Mouse (Mus musculus) right cerebral cortex, postnatal 10 days (tissue): ENCODE measurements around the gene Prkacb.

Experiments
- DNase-seq, 2 experiments: peaks; one replicate each; pipeline ENCODE4 v3.0.0; 2021; ENCODE audit warnings: low spot score in 2 of 2

Gene Prkacb

DNA sequence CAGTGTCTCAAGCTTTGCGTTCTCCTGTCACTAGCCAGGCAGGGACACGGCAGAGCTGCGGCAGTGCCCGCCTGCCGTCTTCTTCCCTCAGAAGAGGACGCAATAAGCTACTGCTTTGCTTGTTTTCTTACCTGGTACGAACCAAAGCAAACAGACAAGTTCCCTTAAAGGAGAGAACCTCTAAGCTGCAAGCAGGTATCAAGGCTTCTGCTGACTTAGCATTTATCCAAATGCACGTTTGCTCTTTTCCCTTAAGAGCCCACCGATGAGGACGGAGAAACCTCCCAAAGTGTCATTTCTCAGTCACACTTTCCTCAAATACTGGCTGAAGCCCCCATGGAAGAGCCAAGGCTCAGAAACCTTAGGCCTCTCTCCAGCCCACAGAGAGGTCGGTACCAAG is 81.3 kb downstream of the Prkacb start:
- no peak for DNase-seq

DNA sequence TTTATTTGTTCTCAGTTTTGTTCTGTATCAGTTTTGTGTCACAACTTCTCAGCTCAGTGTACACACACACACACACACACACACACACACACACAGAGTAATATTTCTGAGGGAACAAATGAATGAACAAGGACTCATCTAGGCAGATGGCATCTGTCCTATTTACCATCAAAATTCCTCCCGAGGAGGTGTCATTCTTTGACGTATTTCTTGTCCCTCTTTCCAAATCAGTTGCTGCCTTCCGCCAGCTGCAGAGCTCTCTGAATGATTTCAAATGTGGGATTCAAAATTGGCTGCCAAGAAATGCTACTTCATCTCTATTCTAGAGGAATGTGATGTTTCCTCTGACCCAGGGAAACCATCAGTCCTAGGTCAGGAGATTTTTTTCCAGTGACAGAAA is 89.8 kb downstream of the Prkacb start:
- peak in 1 of 2 experiments; percentile 57 for DNase-seq

DNA sequence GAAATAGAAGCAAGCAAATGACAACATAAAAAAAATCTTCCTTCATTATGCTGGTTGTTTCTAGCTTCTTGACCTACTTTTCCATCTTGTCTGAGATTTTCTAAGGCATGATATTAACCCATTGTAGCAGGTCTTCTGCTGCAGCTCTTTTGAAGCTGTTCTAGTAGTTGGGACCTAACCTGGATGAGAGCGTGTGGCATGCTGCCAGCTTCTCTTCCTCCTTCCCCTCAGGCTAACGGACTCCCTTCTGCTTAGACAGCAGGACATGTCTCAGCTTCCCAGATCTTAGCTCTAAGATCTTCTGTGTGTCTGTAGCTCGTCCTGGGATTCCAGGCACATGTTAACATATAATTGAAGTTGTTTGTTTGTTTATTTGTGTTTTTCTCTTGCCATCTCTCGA is 93.1 kb downstream of the Prkacb start:
- DNase-seq: peak in 1 of 2 experiments; percentile 56

DNA sequence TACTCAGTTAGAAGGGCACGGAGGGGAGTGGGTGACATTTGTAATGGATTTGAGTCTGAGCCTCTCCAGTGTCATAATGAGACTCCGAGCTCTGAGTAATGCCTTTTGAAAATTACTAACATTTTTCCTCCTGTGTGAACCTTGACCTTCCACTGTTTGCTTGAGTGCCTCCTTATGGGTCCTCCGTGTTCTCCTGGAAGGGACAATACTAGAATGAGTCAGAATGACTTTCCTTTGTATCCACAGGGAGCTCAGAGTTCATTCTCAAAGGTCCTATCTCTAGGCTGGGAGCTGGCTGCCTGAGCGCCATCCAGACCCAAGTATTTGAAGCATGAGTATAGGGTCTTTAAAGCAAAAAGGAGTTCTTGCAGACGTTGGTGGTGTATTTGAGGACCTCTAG is 94.5 kb downstream of the Prkacb start:
- no peak for DNase-seq

DNA sequence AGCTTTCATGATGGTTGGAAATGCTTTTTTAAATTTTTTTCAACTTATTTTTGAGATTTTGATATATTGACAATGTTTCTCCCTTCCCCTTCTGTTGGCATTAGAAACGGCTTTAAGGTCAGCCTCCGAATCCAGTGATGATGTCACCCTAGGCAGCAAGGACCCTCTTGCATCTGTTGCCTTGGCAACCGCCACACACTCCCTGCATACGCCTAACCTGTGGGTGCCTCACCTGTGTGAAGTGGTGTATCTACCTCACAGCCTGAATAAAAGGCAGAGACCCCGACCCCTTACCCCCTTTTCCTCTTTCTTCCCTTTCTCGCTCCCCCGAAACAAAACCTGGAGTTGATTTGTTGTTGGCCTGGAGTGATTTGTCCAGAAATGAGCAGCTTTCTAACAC is 100.5 kb downstream of the Prkacb start:
- DNase-seq: peak in 1 of 2 experiments; percentile 37

DNA sequence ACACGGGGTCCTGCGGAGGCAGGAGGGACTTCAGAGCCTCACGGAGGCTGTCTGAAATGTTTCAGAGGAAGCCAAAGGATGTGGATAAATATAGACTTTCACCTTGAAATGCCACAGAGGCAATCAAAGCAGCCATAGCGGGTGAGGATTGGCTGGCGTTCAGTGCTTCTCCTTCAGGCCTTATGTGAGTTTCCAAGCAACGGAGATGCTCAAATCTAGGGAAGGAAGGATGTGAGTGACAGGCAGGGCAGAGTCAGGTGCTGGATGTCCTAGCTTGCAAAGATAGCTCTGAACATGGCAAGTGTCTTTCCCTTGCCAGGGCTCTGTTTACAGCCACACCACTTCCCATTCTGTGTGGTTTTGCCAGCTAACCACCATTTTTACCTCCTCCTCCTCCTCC is 101.2 kb downstream of the Prkacb start:
- peak; percentile 66 to 78 for DNase-seq

- peak; percentile 51 to 62 for DNase-seq
Measured at GRCm38 (mm10) chr3:146711084-146711483, 101.7 kb downstream of the Prkacb start.

DNA sequence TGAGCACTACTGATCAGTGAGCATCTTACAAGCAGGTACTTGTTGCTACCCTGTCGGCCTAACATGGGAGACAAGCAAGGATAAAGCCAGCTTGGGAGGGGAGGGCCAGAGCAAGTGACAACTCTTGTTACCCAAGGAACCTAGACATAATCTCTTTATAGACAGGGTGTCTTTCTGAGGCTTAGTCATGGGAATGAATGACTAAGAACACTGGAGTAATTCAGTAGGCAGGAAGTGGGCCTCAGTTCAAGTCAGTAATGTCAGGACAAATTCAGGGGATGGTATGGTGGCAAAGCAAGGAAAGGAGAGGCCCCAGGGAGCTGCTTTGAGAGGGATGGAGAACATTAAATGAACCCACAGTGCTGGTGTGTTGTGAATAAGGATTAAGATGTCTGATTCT is 103.7 kb downstream of the Prkacb start:
- no peak for DNase-seq

- no peak for DNase-seq
Measured at GRCm38 (mm10) chr3:146708381-146708780, 104.4 kb downstream of the Prkacb start.

DNA sequence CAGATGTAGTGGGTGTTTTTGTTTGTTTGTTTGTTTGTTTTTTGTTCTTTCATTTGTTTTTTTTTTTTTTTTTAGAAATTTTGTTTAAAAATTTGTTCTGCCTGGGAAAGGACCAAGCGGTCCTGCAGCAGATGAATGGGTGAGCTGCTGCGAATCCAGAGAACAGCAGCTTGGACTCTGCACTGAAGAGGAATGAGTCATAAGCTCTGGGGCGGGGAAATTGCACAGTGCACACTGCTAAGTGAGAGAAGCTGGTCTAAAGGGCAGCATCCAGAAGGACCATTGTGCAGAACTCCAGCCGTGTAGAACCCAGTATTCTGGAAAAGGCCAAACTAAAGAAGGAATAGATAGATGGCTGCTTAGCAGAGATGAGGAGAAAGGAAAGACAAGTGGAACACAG is 108.7 kb downstream of the Prkacb start:
- DNase-seq: no peak

DNA sequence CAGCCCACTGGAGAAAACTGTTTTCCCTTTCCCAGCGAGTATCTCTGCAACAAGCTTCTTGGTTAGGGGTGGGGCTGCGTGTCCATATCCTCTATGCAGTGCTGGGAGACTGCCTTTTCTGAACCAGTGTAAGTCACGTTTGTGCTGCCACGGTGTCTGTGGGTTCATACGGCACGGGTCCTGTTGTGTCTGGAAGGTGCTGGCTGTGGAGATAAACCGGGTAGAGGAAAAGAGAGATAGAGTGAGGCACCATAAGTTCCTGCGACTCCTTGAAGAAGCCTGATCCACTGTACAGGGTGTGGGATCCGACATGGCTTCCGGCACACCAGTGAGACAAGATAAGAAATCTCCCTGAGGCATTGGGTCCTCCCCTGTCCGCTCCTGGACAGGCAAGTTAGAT is 112.7 kb downstream of the Prkacb start:
- no peak for DNase-seq

DNA sequence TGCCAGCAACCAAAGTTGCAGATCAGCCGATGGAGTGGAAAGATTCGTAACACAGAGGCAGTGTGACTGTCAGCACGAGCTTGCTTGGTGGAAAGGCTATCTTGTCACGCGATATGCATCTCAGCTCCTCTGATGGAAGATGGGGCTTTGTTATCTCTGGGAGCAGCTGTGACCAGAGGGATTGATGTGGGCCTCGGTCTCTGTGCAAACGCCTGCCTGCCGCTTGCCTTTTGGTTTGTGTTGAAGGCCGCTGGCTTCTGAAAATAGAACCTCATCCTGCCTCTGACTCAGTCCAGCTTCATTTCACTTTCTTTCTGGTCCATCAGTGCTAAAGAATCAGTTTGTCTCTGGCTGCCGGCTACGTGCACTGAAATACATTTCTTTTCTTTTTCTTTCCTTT is 113.8 kb downstream of the Prkacb start:
- DNase-seq: no peak

DNA sequence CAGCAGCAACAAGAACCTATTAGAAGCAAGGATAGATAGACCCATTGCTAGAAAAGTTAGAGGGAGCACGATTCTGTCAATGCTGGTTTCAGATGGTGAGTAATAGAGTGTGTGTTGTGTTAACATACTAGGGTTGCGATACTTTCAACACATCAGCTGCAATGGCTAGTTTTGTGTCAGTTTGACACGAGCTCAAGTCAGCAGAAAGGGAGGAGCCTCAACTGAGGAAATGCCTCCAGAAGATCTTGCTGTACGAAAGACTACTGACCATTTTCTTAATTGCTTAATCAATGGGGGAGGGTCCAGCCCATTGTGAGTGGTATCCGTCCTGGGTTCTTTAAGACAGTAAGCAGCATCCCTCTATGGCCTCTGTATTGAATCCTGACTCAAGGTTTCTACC is 120.2 kb downstream of the Prkacb start:
- DNase-seq: no peak

DNA sequence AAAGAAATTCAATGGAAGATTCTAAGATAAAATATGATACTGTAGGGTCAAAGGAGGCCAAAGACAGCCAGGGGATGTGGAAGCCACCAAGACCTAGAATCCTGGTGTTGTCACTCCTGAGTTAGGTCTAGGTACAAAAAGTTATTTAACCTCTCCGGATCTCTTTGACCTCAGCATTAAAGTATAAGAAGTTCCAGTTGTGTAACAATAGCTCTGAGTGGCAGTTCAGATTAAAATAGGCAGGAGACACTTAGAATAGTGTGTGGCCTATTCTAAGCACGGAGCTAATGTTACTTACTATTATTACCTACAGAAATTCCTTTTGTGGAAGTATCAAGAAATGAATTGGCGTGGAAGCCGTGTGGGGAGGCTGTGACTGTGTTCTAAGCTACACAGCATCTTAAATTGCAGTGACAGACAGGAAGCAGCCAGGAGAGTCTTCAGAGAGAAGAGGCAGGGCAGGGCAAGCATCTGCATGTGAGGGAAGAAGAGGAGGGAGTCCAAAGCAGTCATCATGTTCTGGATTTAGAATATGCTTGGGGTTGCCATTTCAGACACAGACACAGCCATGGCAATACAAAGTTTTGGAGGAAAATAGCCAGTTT is 125.6 kb downstream of the Prkacb start:
- DNase-seq: no peak

DNA sequence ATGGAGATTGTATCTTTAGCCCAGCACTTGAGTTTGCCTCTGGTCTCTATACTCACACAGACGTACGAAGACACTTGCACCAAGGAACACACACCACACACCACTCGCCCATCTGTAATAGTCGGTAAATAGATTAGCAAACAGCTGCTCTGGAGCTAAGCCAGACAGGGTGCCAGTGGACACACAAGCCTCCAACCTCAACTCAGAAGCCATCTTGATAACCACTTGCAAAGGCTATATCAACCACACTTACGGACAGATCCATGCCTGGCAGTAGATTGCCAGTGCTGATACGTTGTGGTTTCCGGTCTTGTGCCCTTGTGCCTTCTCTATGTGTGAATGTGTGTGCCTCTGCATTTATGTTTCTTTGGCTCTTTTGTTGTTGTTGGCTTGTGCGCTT is 126.4 kb downstream of the Prkacb start:
- no peak for DNase-seq

- DNase-seq: peak; percentile 83
Measured at GRCm38 (mm10) chr3:146684811-146685675, 127.7 kb downstream of the Prkacb start, which contains the start of gene Samd13. Gene Samd13, minus strand, starts transcription at chr3:146685592.

DNA sequence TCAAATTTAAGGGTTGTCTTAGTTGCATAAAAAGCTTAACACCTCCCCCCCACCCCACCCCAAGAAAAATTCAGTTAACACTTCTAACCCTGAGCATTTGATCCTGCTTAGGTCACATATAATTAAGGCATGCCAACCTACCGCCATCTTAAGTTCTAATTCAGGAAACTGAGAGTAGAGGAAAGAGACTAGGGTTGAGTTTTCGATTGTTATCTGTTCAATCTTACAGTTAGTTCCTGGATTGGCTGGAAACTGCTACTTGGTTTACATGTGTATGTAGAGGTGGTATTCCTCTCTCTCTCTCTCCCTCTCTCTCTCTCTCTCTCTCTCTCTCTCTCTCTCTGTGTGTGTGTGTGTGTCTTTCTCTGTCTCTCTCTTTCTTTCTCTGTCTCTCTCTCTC is 129.7 kb downstream of the Prkacb start:
- DNase-seq: no peak

GRCm38 (mm10) chr3:146682140-146682651 is 130.6 kb downstream of the Prkacb start:
- DNase-seq: peak; percentile 84 to 87

- no peak for DNase-seq
Measured at GRCm38 (mm10) chr3:146681696-146682095, 131.1 kb downstream of the Prkacb start.

GRCm38 (mm10) chr3:146680625-146681024 is 132.2 kb downstream of the Prkacb start:
- DNase-seq: peak in 1 of 2 experiments; percentile 20

GRCm38 (mm10) chr3:146679646-146680045 is 133.1 kb downstream of the Prkacb start:
- peak in 1 of 2 experiments; percentile 20 for DNase-seq
